Mouse (Mus musculus): ENCODE results near the gene B4galnt1.

DNA sequence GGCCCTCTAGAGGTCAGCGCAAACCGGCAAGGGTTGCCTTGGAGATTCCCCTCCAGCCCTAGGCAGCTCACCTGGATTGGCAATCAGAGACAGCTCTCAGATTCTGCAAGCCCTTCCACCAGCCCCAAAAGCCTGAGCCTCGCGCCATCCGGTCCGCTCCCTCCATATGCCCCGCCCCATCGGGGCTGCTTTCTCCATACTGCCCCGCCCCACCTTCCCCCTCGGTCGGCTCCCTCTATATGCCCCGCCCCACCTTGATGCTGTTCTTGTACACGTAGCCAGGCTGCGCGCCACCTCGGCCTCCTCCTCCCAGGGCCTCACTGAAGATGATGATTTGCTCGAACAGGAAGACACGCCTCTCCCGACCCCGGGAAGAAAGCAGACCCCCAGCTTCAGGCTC, 18.7 kb downstream of the B4galnt1 start:
- TF ChIP-seq POLR2A (IDR thresholded peaks at IDR 0.05; ENCODE audit: extremely low read depth, insufficient read depth, low read length) (no peak), CTCF (IDR thresholded peaks at IDR 0.05; ENCODE audit: extremely low read depth, insufficient read depth, low read length) (no peak)

Measured in cortical plate, adult 2 months (tissue).